Mouse (Mus musculus) hindbrain, embryonic 14.5 days (tissue): Measurements from ENCODE around the gene Cracr2a. TPM values are rescaled to one million over a fixed set of nuclear protein-coding genes. Genes with fewer than 3 reads are reported as not detected.
"Not testable (repeated sequence)": the region's sequence is repeated elsewhere in the genome, so short reads cannot be mapped to it uniquely, and the experiment has no call there.

Experiments used
- ATAC-seq: fragments of 200-750 bp; cut with Nextera tagmentation; 2 replicates; pipeline ENCODE4 v1.8.0; 2017; ENCODE audit warnings: moderate number of reproducible peaks, mild to moderate bottlenecking, moderate TSS enrichment, moderate library complexity; ENCODE audit not compliant: low FRiP score
- DNase-seq: peaks from one replicate; pipeline ENCODE4 v3.0.0-alpha.2; 2015; ENCODE audit warnings: low spot score
- H3K27ac ChIP-seq: fragments of 300-500 bp; sonication (generic); 2 replicates; pipeline ENCODE4 v1.5.1; 2014; ENCODE audit warnings: mild to moderate bottlenecking, moderate library complexity
- H3K27me3 ChIP-seq: fragments of 300-500 bp; sonication (generic); 2 replicates; pipeline ENCODE4 v1.6.1; 2014; ENCODE audit warnings: mild to moderate bottlenecking, low read length, mixed read lengths; ENCODE audit not compliant: control insufficient read depth, insufficient read depth
- H3K36me3 ChIP-seq: fragments of 300-500 bp; sonication (generic); replicated peaks from 2 replicates; pipeline ENCODE4 v1.6.1; 2014; ENCODE audit not compliant: control insufficient read depth, insufficient read depth
- H3K4me1 ChIP-seq: fragments of 300-500 bp; sonication (generic); replicated peaks from 2 replicates; pipeline ENCODE4 v1.6.1; 2014; ENCODE audit warnings: antibody characterized with exemption, low read length, mixed read lengths; ENCODE audit not compliant: control insufficient read depth, insufficient read depth
- H3K4me2 ChIP-seq: fragments of 300-500 bp; sonication (generic); replicated peaks from 2 replicates; pipeline ENCODE4 v1.6.1; 2014; ENCODE audit warnings: mild to moderate bottlenecking, moderate library complexity
- H3K4me3 ChIP-seq: fragments of 300-500 bp; sonication (generic); replicated peaks from 2 replicates; pipeline ENCODE4 v1.5.1; 2014; ENCODE audit warnings: mild to moderate bottlenecking, low read length
- H3K9ac ChIP-seq: fragments of 300-500 bp; sonication (generic); 2 replicates; pipeline ENCODE4 v1.6.1; 2014
- H3K9me3 ChIP-seq: fragments of 300-500 bp; sonication (generic); 2 replicates; pipeline ENCODE4 v1.6.1; 2016; ENCODE audit warnings: low read length; ENCODE audit not compliant: control insufficient read depth
- WGBS: fragments of 180-500 bp; shearing (Covaris S2); extraction: QIAGEN DNeasy Blood & Tissue Kit; methylation state at CpG from one replicate; pipeline ENCODE4 v1.1.7; 2014; 5-methylcytosine and 5-hydroxymethylcytosine counted together
- polyA plus RNA-seq: library from polyadenylated mRNA; unstranded; fragments of >200 nt; fragmentation: Nextera tagmentation; extraction: Ambion mirVana; gene quantifications from 2 replicates; pipeline ENCODE4 v1.2.1, GENCODE M21; 2014

The Cracr2a gene
- polyA plus RNA-seq: 0.43 and 0.94 TPM in 2 replicates

- no peaks in the 10 kb centered on the region for H3K9me3 ChIP-seq
- H3K9ac ChIP-seq: peak within 1 kb of the TSS; percentile 57
- H3K27me3 ChIP-seq: 0 out of 2 replicates have a peak, but pooled peaks cover 3% of the 10 kb centered on the region
- DNase-seq (peak; percentile 74), ATAC-seq (peak; percentile 84)
- peak within 1 kb of the TSS; percentile 38 for H3K4me3 ChIP-seq
- peaks cover 8% of the 10 kb centered on the region for H3K4me1 ChIP-seq
- H3K36me3 ChIP-seq: no peaks in the 10 kb centered on the region
- peak within 1 kb of the TSS; percentile 79 for H3K4me2 ChIP-seq
- WGBS: 1% methylated on average over 22 of the region's 22 CpGs
- H3K27ac ChIP-seq: no peak within 1 kb of the TSS
These were observed at the start of gene Cracr2a for GRCm38 (mm10) chr6:127561231-127562020. Gene Cracr2a, plus strand, starts transcription at chr6:127561338.

- H3K36me3 ChIP-seq, H3K27ac ChIP-seq, H3K9ac ChIP-seq, H3K4me2 ChIP-seq, H3K9me3 ChIP-seq, DNase-seq, H3K4me1 ChIP-seq, ATAC-seq, H3K4me3 ChIP-seq, H3K27me3 ChIP-seq: not testable (repeated sequence)
- whole genome bisulfite sequencing: 91% methylated on average over 6 of the region's 12 CpGs
These were observed 47.4 kb upstream of the Cracr2a start for GRCm38 (mm10) chr6:127513776-127514175.

- ATAC-seq (no peak), DNase-seq (no peak)
- no peak overlapping the region for H3K9ac ChIP-seq
- no peaks in the 10 kb centered on the region for H3K9me3 ChIP-seq
- no peaks in the 10 kb centered on the region for H3K4me1 ChIP-seq
- no peaks in the 10 kb centered on the region for H3K27me3 ChIP-seq
- 74% methylated on average over 8 of the region's 8 CpGs for WGBS
- no peak overlapping the region for H3K27ac ChIP-seq
- H3K4me2 ChIP-seq: no peak overlapping the region
- no peak overlapping the region for H3K4me3 ChIP-seq
- H3K36me3 ChIP-seq: no peaks in the 10 kb centered on the region
These were observed 40.0 kb upstream of the Cracr2a start for GRCm38 (mm10) chr6:127521176-127521575.

GRCm38 (mm10) chr6:127522326-127522725 is 38.8 kb upstream of the Cracr2a start:
- 75% methylated on average over 9 of the region's 9 CpGs for WGBS
- Histone ChIP-seq H3K27ac (no peak overlapping the region), H3K4me2 (no peak overlapping the region), H3K27me3 (no peaks in the 10 kb centered on the region), H3K36me3 (no peaks in the 10 kb centered on the region), H3K9me3 (no peaks in the 10 kb centered on the region), H3K9ac (no peak overlapping the region), H3K4me1 (no peaks in the 10 kb centered on the region), H3K4me3 (no peak overlapping the region)
- DNase-seq (no peak), ATAC-seq (no peak)

GRCm38 (mm10) chr6:127524442-127524841 is 36.7 kb upstream of the Cracr2a start:
- Histone ChIP-seq H3K4me1 (no peaks in the 10 kb centered on the region), H3K4me3 (no peak overlapping the region), H3K9me3 (no peaks in the 10 kb centered on the region), H3K9ac (no peak overlapping the region), H3K27me3 (no peaks in the 10 kb centered on the region), H3K36me3 (no peaks in the 10 kb centered on the region), H3K4me2 (no peak overlapping the region), H3K27ac (no peak overlapping the region)
- 33% methylated on average over 8 of the region's 8 CpGs for WGBS
- DNase-seq (peak; percentile 71), ATAC-seq (no peak; the same call in 1 of the 2 replicates)

GRCm38 (mm10) chr6:127528625-127529024 is 32.5 kb upstream of the Cracr2a start:
- DNase-seq (no peak), ATAC-seq (no peak)
- Histone ChIP-seq H3K27ac (no peak overlapping the region), H3K4me1 (no peaks in the 10 kb centered on the region), H3K27me3 (no peaks in the 10 kb centered on the region), H3K9ac (no peak overlapping the region), H3K36me3 (no peaks in the 10 kb centered on the region), H3K9me3 (no peaks in the 10 kb centered on the region), H3K4me2 (no peak overlapping the region), H3K4me3 (no peak overlapping the region)
- WGBS: 82% methylated on average over 7 of the region's 7 CpGs

GRCm38 (mm10) chr6:127529451-127529850 is 31.7 kb upstream of the Cracr2a start:
- WGBS: 83% methylated on average over 2 of the region's 2 CpGs
- ATAC-seq: peak; percentile 55; the same call in 1 of the 2 replicates

GRCm38 (mm10) chr6:127530206-127530605 is 30.9 kb upstream of the Cracr2a start:
- Histone ChIP-seq H3K4me2 (no peak overlapping the region), H3K27me3 (no peaks in the 10 kb centered on the region), H3K9ac (no peak overlapping the region), H3K4me1 (no peaks in the 10 kb centered on the region), H3K36me3 (no peaks in the 10 kb centered on the region), H3K27ac (no peak overlapping the region), H3K9me3 (no peaks in the 10 kb centered on the region), H3K4me3 (no peak overlapping the region)
- DNase-seq (no peak), ATAC-seq (no peak)
- WGBS: 58% methylated on average over 3 of the region's 3 CpGs

More at GRCm38 (mm10) chr6:127529451-127529850, 31.7 kb upstream of the Cracr2a start:
- Histone ChIP-seq H3K27ac (no peak overlapping the region), H3K9me3 (no peaks in the 10 kb centered on the region), H3K36me3 (no peaks in the 10 kb centered on the region), H3K27me3 (no peaks in the 10 kb centered on the region), H3K4me2 (no peak overlapping the region), H3K4me3 (no peak overlapping the region), H3K4me1 (no peaks in the 10 kb centered on the region), H3K9ac (no peak overlapping the region)
- DNase-seq: peak; percentile 65

GRCm38 (mm10) chr6:127531412-127532205 is 29.5 kb upstream of the Cracr2a start:
- no peak overlapping the region for H3K4me2 ChIP-seq

More at GRCm38 (mm10) chr6:127531412-127532205, 29.5 kb upstream of the Cracr2a start:
- Histone ChIP-seq H3K27ac (no peak overlapping the region), H3K9me3 (no peaks in the 10 kb centered on the region), H3K36me3 (no peaks in the 10 kb centered on the region), H3K4me1 (no peaks in the 10 kb centered on the region), H3K4me3 (no peak overlapping the region), H3K27me3 (no peaks in the 10 kb centered on the region), H3K9ac (no peak overlapping the region)
- DNase-seq (no peak), ATAC-seq (no peak)
- WGBS: 49% methylated on average over 3 of the region's 3 CpGs
